Mouse (Mus musculus): ENCODE results near the gene Aven.

- TF ChIP-seq CTCF (IDR thresholded peaks at IDR 0.05; ENCODE audit: low read depth): no peak
- no peak for TF ChIP-seq EP300 (IDR thresholded peaks at IDR 0.05; ENCODE audit: low read depth)
Observed at GRCm38 (mm10) chr2:112557453-112557852, 64.7 kb downstream of the Aven start.

Measured in liver, postnatal 0 days (tissue).